8 mouse cellular contexts compared by ENCODE assay signal in genomic region chr4:102569950-102570765, GRCm38 (mm10).
DNase-seq lines count a peak whose midpoint lies in the region; ATAC-seq and TF ChIP-seq lines count a peak whose summit lies in the region.

No protein-coding gene starts in this region.

- H3K9ac ChIP-seq in hindbrain, postnatal 0 days (replicated peaks; ENCODE audit: low read length), result peak overlapping the region; percentile 58
- H3K9ac ChIP-seq in liver, embryonic 12.5 days, result peak overlapping the region; percentile 81

- intact Hi-C loops in left cerebral cortex, adult 2 months (cut with DNase I), result loop anchor here (1.0 to 5.0 kb wide), 3 partner anchors 15 to 59 kb away; no protein-coding TSS in a partner anchor

- peak overlapping the region; percentile 77 for H3K4me2 ChIP-seq in hindbrain, postnatal 0 days (ENCODE audit: low read depth, low read length)
- H3K4me2 ChIP-seq in liver, embryonic 12.5 days, result peak overlapping the region; percentile 91

- no peak; the same call in 1 of the 2 replicates for TF ChIP-seq CTCF in left cerebral cortex, adult 2 months (IDR thresholded peaks at IDR 0.05)
- peak; percentile 9; the same call in 1 of the 2 replicates for TF ChIP-seq CTCF in hindbrain, postnatal 0 days (IDR thresholded peaks at IDR 0.05; ENCODE audit: low read depth)

- no peak for DNase-seq in left cerebral cortex, adult 2 months (ENCODE audit: extremely low spot score in 1 of 2, low spot score in 2 of 2)
- no peak for DNase-seq in left cerebral cortex, adult 11 months (ENCODE audit: low spot score)
- peak; percentile 47 for DNase-seq in cerebellum, postnatal 14 days
- DNase-seq in gastrocnemius, adult 8-10 months (ENCODE audit: low spot score in 2 of 2), result peak; percentile 59 to 61
- peak; percentile 56 for DNase-seq in hindbrain, postnatal 0 days (ENCODE audit: low spot score)
- peak; percentile 73 for DNase-seq in testis, postnatal 10 days (ENCODE audit: low spot score)

- no peaks in the 10 kb centered on the region for H3K9me3 ChIP-seq in hindbrain, postnatal 0 days (ENCODE audit: low read length)
- H3K9me3 ChIP-seq in liver, embryonic 12.5 days (replicated peaks), result no peaks in the 10 kb centered on the region

- H3K27ac ChIP-seq in left cerebral cortex, adult 2 months, result peak overlapping the region; percentile 86
- peak overlapping the region; percentile 81 for H3K27ac ChIP-seq in hindbrain, postnatal 0 days
- peak overlapping the region; percentile 86 for H3K27ac ChIP-seq in liver, embryonic 12.5 days

- no peaks in the 10 kb centered on the region for H3K27me3 ChIP-seq in hindbrain, postnatal 0 days (ENCODE audit: insufficient read depth, low read length)
- no peaks in the 10 kb centered on the region for H3K27me3 ChIP-seq in liver, embryonic 12.5 days (replicated peaks)

- H3K4me1 ChIP-seq in hindbrain, postnatal 0 days (ENCODE audit: insufficient read depth, low read length), result no peaks in the 10 kb centered on the region; the same call in 1 of the 2 replicates
- H3K4me1 ChIP-seq in liver, embryonic 12.5 days, result peaks cover 81% of the 10 kb centered on the region

- ATAC-seq in hindbrain, postnatal 0 days, result peak; percentile 86
- peak; percentile 79 for ATAC-seq in liver, embryonic 12.5 days
- ATAC-seq in monocyte, adult 5-6 weeks (replicated peaks; ENCODE audit: insufficient number of reproducible peaks, low FRiP score, low TSS enrichment, poor library complexity, severe bottlenecking), result peak; percentile 67

- H3K36me3 ChIP-seq in hindbrain, postnatal 0 days (ENCODE audit: insufficient read depth, low read length), result no peaks in the 10 kb centered on the region
- no peaks in the 10 kb centered on the region for H3K36me3 ChIP-seq in liver, embryonic 12.5 days

- peak overlapping the region; percentile 46 for H3K4me3 ChIP-seq in left cerebral cortex, adult 2 months
- H3K4me3 ChIP-seq in hindbrain, postnatal 0 days (ENCODE audit: low read length), result peak overlapping the region; percentile 46
- peak overlapping the region; percentile 72 for H3K4me3 ChIP-seq in liver, embryonic 12.5 days

- 5% methylated on average over 20 of the region's 20 CpGs for WGBS in hindbrain, postnatal 0 days
- under 1% methylated on average over 20 of the region's 20 CpGs for WGBS in liver, embryonic 12.5 days (ENCODE audit: insufficient replicate concordance)

Comparison
In these comparisons a context has a peak if more than half of its experiments do, and no peak if none do; other contexts are left out.
1. DNase-seq: peak in cerebellum, postnatal 14 days (2 of 2), gastrocnemius, adult 8-10 months (2 of 2), hindbrain, postnatal 0 days (single experiment) and testis, postnatal 10 days (single experiment); none in left cerebral cortex, adult 2 months (0 of 2) and left cerebral cortex, adult 11 months (single experiment).
2. Peak in every context shown above with its lines, with median percentiles within 50 percentile points of each other: H3K27ac ChIP-seq, H3K4me3 ChIP-seq and ATAC-seq.